Mouse (Mus musculus): ENCODE measurements at regions not wholly inside any gene's neighbourhood (a gene's known extent, or its start where the extent isn't known, plus 50 kb on each side); places are given as distances from the start of the nearest gene placed in this dataset.

DNA sequence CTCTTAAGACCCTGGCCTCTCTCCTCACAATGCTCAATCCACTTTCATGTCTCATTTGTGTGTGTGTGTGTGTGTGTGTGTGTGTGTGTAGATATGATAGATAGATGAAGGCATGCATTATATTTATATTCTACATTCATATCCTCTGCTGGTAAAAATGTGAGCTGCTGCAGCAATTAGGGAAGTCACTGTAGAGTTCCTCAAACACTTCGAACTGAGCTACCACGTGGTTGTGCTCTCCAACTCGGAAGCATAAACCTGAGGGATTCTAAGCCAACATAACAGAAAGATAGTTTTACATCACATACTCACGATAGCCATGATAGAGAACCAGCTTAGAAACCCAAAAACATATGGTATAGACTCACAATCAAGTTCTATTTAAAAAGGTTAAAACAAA is 565.5 kb upstream of the B3galt2 start:
- no peak for DNase-seq

DNA sequence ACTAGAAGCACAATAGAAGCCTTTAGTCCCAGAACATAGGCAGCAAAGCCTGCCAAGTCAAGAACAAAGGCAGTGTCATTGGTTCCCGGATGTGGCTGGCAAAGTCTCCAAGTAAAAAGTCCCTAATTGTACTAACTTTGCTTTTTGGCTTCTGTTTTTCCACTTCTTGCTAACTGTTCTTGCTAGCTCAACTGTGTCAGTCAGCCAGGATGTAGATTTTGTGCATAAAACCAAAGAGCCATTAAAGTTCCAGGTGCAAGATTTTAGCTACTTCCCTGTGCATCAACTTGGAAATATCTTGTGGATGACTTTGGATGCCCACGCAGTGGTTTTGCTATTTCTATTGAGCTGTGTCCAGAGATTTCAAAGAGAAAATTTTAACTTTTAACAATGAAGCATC is 560.0 kb upstream of the B3galt2 start:
- no peak for DNase-seq

DNA sequence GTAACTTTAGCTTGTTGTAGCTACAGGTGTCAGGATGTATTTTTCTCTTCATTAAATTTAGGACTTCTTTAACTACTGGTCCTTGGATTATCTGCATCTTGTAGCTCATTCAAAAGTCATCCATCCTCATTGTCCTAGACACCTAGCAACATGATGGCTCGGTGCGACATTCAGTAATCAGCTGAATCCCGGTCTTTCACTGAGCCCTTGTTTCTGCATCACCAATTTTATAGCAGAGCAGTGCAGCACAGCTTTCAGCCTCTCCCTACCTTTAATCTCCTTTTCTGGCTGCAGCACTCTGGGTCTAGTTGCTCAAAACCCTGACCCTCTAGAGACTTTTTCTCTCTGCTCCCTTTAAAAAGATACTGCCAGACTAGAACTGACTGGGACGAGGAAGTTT is 543.6 kb upstream of the B3galt2 start:
- DNase-seq: no peak

DNA sequence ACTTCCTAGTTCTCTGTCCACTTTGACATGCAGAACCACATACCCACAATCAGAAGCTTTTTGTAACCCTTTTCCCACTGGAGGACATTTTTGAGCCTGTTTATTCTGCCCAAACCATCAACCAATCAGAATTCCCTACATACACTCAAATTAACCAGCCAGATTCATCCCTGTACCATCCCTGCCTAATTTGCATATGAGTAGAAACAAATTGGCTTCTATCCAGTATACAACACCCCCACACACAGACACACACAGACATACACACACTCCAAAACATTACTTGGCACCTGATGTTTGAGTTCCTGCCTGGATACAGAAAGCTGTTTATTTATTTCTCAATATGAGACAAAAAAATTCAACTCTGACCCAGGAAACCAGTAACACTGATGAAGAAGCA is 542.2 kb upstream of the B3galt2 start:
- DNase-seq: no peak

DNA sequence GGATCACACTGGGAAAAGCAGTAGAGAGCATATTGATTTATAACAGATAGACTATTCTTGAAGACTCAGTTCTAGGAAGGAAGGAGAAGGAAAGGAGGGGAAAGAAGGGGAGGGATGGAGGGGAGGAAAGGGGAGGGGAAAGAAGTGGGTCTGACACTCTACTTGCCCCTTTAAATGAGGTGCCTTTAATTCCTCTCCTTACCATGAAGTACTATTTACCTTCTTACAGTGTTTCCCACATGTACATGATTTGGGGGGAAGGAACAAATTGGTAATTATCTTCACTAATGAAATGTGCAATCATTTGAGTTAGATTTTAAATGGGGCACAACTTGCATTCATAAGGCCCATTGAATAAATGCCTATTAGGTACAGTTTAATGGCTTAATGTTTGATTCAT is 518.3 kb upstream of the B3galt2 start:
- DNase-seq: no peak

DNA sequence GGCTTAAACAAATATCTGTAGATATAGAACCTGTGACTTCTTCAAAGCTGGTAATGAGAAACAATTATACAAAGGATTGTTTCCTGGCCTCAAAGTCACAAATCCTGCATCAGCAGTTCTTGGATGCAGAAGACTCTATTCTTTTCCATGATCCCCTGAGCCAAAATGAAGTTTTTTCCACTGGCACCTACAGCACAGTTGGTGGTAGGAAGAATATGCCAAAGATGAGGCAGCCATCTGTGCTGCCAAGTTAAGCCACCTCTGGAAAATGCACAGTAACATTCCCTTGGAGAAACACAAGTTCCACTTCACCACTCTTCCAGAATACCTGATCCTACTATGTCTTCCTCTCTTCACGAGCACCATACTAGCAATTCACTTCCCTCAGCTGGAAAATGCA is 510.2 kb upstream of the B3galt2 start:
- no peak for DNase-seq

DNA sequence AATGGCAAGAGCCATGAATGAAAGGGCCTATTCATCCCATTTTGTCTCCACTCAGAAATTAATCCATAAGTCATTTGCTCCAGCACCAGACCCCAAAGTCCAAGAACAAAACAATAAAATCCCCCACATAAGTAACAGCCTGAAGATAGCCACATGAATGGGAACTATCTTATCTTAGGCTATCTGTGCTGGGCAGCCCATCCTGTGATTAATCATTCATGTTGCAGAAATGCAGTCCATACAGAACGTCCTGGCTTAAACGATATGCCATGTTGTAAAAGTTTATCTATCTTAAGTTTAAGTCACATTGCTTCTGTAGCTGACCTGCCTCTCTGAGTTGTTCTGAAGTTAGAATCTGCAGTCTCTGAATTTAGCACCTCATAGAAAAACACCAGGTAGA is 507.7 kb upstream of the B3galt2 start:
- DNase-seq: no peak

DNA sequence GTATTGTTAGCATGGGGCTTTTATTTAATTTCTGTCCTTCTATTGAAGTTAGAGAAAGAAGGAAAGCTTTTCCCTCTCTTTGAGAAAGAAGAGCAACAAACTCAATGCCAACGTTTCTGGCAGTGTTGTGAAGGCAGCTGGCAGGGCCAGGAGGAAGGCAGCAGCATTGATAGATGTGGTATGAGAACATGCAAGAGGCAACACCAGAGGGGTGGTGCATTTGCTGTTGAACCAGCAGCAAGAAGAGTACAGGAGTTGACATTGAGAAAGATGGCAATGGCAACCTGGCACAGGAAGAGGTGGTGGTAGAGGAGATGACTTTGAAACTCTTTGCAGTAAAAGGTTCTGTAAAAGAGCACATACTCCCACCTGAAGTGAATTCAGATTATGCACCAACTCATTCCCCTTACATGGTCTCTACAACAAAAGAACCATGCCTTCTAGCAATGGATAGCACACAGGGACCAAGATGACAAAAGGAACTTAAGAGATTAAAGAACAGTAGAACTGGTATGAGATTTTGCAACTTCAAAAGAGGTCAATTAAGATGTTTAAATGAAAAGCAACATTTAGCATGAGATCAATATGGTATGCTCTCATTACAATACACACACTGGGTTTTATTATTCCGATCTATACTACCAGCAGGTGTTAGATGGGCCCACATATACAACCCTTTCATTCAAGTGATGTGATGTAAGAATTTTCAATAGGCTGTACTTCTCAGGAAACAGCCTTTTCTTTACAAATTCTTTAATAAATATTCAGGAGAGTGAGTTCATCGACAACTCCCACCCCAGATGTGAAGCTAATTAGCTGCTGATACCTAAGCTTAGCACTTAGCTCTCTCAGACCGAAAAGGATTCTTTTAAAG is 495.1 kb upstream of the B3galt2 start:
- DNase-seq: no peak

DNA sequence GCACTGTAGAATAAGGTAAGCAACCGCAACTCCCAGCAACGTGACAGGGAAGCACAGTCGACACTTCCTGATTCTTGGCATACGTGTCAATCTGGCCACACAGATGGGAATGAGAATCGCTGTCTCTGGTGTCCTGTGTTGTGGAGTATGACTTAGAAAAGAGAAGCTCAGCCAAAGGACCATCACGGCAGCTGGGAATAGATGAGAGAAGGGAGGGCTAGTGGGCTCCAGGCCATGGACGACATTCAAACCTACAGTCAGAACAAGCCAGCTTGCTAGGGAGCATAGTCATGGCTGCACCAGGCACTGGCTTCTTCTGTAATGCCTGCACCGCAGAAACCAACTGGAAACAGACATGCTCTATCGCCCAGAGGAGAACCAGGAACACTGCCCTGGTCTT is 469.2 kb upstream of the B3galt2 start:
- DNase-seq: peak; percentile 5

DNA sequence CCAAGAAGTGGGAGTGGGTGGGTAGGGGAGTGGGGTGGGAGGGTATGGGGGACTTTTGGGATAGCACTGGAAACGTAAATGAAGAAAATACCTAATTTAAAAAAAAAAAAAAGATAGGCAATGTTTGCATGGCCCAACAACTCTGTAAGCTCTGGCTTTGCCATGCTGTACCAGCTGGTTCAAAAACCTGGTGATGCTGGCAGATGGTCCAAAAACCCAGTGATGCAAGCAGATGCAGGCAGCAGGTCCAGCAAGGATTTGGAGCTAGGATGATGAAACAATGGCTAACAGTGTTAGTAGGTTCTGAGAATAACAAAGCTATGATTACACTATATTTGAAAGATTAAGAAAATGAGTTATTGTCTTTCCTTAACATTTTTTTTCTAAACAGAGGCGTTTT is 466.6 kb upstream of the B3galt2 start:
- DNase-seq: no peak

DNA sequence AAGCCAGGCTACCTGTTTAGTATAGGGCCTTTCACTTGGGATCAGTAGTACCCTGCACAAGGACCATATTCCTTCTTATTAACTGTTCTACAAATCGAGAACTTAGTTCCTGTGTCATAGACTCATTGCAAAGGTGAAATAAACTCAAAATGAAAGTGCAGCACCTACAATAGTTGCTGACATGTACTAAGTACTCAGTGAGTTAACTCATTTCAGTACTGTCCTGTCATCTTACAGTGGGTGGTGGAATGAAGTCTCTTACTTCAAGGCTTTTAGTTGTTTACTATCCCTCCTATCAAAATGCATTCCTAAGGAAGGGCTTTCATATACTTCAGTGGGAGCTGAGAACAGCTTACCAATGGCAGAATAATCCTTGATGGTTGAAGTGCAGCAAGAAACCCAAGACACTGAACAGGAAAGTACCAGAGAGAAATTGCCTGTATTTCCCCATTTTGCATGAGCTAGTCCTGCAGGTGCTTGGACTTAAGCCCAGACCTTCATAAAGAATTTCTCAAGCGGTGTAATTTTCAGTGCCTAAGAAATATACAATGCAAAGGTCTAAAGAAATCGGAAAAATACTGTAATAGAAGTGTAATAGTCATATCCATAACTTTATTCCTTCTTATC is 448.2 kb upstream of the B3galt2 start:
- DNase-seq: no peak

DNA sequence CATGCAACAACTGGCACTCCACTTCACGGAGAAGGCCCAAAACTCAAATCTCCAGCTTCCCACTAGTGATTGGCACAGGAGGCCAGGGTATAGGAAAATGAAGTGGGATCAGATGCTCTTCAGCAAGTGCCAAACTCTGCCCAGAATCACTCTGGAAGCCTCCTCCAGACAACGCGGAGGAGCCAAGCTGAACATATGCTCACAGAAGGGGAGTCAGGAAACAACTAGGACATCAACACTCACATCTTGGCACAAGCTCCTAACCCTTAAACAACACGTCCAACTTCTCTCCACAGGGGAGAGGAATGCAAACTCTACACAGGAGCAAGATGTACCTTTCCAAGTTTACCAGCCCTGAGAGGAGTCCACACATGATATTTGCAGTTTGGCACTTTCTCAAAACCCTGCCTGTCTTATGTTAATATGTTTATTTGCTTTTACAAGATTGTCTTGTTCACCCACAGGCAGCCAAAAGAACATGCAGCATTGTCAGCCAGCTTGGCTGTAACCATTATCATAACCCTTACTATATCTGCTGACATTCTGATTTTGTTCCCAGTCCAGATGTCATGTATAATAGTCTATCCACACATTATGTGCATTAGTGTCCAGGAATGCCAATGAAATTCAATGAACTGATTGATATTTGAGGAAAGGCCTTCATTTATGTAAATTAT is 440.1 kb upstream of the B3galt2 start:
- DNase-seq: peak; percentile 4

DNA sequence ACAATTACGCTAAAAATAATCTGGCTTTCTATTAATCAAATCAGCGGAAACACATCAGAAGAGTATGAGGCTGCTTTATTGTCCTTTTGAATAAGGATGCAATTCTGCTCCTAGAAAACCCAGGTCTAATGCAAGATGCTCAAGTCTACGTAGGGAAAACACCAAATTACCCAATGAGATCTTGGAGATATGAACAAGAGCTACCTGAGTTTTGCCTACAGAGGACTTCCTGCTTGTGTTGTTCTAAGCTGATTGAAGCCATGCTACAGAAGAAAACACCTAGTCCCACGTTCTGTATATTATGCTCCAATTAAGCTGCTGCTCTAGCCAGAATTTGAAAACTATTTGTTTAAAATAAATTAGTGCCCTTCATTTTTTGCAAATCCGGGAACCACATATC is 439.5 kb upstream of the B3galt2 start:
- no peak for DNase-seq

DNA sequence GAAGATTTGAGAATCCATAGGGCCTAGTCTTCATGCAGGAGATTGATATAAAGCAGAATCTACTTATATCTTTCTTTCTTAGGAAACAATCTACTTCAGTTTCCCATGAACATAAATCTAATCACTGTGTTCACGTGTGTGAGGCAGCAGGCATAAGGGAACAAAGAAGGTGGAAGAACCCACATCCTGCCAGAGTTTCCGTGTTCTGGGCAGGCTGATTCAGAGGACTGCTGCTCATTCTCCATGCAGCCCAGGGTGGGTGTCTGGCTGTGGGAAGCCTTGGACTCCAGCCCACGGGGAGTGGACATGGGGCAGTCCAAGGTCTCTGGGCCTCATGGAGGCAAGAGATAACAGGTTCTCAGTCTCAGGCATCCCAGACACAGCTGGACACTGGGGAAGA is 438.3 kb upstream of the B3galt2 start:
- no peak for DNase-seq

DNA sequence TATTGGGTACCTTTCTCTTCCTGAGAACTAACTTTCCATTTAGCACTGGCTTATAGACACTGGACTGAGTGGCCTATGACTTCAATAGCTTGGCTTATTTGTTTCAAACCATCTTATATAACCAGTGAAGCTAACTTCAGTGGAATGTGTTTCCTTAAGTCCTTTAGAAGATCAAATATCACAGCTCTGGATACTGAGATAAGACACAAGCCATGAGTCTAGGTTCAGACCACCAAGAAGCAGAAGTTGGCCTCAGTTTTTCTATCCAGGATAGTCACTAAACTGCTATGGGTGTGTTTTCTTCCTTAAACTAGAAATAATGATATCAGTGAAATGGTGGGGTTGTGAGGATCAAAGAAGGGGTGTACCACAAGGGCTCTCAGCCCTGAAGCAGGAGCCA is 436.4 kb upstream of the B3galt2 start:
- DNase-seq: no peak

DNA sequence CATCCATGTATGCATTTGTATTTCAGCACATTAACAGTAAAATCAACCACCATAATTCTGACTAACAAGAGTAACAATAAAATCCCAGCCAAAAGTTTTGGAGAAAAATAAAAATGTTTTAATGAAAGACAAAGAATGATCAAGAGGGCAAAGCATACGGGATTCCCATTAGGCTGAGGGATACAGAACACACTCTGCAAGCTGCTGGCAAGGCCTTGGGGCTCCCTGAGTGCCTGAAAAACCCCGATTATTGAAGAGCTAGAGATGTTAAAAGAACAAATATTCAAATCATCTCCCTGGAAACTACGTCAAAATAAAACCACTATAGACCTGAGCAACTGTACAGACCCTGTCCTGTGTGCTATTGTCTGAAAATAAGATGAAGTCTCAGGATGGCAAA is 433.5 kb upstream of the B3galt2 start:
- DNase-seq: no peak

DNA sequence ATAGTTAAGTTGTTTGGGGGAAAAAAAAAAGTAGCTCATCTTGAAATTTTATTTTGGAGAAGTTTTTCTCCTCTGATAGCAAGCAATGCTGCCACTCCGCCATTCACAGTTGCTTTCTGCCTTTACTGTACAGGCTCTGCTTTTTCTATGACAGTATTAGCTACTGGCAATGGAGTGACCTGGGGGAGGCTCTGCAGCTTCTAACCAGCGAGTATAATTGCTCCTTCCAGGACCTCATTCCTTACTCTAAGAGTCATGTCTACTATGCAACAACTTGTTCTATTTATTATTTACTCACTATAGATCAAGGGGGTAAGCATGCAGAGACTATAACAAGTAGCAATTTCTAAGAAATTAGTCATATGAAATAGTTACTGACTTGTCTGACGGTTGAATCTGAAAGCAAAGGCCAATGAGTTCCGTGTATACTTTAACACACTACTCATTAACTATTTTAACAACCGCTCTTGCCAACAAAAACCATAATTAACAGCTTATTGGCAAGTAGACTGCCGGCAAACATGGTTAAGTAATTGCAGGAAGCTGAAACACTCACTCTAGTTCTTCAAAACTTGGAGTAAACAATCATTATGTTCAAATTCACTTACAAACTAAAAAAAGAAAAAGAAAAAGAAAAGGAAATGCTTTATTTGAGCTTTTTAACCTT is 432.9 kb upstream of the B3galt2 start:
- DNase-seq: no peak

DNA sequence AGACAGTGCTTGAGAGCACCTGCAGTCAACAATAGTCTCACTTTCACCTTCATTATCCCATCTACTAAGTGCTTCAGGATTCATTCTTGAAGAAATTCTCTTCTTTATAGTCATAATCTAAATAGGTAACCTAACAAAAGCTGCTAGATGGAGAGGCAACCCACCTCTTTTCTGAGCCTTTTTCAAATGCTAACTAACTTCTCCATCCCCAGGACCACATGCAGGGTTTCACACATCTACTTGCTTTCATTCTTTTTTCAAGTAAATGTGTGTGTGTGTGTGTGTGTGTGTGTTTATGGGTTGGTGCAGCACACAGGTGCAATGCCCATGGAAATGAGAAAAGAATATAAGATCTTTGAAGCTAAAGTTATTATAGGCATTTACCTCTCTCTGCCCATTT is 423.1 kb upstream of the B3galt2 start:
- DNase-seq: no peak

DNA sequence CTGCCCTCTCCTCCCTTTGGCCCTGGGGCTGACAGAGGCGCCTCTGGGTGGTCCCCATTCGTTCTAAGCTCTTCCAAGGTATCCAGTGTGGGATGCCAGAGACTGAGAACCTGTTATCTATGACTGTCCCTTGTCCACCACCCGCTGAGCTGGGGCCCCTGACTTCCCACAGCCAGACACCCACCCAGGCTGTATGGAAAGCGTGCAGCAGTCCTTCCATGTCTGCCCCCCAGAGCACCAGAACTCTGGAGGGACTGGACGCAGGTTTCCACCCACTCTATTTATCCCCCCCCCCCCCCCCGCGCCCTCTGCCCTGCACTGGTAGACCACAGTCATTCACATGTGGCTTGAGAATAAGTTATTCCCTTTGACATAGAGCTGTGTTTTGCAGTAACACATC is 408.5 kb upstream of the B3galt2 start:
- DNase-seq: no peak

DNA sequence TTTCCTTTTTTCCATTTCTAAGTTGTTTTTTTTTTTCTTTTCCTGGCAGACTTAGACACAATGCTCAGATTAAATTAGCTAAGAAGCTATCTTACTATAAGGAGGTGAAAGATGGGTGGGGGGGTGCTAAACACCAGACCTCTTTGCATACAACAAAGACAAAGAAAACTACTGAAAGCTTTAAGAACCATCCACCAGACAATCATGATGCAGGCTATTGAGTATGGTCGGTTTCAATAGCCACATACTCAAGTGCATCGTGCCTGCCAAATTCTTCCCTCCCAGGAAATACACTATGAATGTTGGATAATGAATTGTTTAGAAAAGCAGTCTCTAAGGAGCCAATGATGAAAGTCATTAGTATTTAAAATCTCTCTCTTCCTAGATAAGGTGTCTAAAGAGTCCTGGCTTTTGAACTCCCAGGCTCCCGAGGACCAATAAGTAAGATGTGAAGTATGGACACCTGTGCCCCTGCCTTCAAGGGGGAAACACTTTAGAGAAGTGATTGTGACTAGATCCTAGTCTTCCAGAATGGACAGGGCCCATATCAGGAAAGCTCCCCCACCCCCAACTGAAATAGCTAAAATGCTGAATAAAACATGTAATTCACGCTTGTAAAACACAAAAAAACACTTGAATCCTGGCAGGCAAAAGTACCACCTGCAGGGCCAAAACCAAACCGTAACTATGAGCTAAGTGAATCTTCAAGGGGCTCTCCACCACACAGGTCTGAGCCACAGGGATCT is 381.8 kb upstream of the B3galt2 start:
- DNase-seq: no peak

DNA sequence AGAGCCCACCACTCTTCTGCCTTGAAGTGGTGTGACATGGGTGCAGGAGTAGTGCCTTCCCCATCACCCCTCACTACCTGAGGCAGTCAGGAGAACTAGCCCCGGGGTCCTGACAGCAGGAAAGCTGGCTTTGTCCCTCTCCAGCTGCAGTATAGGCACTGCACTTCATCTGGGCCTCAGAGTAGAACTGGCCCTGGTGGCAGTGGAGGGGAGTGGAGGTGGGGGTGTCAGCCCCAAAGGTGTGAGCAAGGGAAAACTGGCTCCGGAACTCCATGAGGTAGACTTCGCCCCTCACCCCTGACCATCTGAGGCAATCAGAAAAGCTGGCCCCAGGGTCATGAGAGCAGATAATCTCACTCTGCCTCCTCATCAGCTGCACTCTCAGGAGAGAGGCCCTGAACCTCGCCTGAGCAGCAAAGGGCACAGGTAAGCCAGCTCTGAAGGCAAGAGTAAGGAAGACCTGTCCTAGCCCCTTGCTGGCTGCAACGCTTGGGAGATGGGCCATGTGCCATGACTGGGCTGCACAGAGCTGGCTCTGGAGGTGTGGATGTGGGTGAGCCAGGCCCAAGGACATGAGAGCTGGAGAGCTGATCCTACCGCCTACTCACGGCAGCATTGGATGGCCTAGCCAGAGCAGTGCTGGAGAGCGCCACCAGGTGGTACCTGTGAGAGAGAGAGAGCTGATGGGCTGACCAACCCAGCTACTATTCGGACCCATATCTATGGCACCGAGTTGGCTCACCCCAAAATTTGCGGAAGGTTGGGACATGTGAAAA is 377.0 kb upstream of the B3galt2 start:
- no peak for DNase-seq

DNA sequence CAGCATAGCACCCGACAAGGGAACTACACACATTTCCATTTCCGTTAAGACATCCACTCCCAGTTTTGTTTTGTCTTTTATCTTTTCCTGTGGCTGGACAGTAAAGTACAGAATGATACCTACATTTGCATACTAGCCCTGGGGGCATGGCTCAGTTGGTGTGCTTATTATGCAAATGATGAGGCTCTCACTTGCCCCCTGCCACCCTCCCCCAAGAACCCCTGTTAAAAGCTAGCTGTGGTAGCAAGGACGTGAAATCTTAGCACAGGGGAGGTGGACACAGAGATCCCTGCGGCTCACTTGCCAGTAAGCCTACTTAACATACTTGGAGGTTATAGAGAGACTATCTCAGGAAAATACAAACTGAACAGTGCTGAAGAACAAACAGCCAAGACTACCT is 375.2 kb upstream of the B3galt2 start:
- no peak for DNase-seq

Measured in right cerebral cortex, postnatal 14 days (tissue).